Mouse (Mus musculus) stomach, postnatal 0 days (tissue): ENCODE data around the gene Akr1c14.

Source experiments
- CTCF ChIP-seq: IDR thresholded peaks from 2 replicates; pipeline ENCODE4 v1.5.1; 2016; ENCODE audit warnings: antibody characterized with exemption, low read depth, mild to moderate bottlenecking, moderate library complexity
- EP300 ChIP-seq: optimal IDR thresholded peaks from 2 replicates; pipeline ENCODE3; 2016; ENCODE audit warnings: antibody characterized with exemption

- TF ChIP-seq CTCF (peak; percentile 86), EP300 (no peak)
Observed at GRCm38 (mm10) chr13:4001687-4002086, 47.1 kb upstream of the Akr1c14 start.
